Mouse (Mus musculus) spleen, adult 18-20 months (tissue): ENCODE measurements around the gene Tfap2b.

Experiments used
- DNase-seq, 2 experiments: peaks; one replicate each; pipeline ENCODE4 v3.0.0; 2022; ENCODE audit warnings: mixed read lengths in 2 of 2

Tfap2b gene

GRCm38 (mm10) chr1:19208641-19209358 lies at the start of gene Tfap2b:
TSS of gene Tfap2b (plus strand) at chr1:19208914.
- no peak for DNase-seq

- DNase-seq, result no peak
These were observed 29.8 kb upstream of the Tfap2b start for GRCm38 (mm10) chr1:19178742-19179397.

GRCm38 (mm10) chr1:19205649-19206048 lies 3.1 kb upstream of the Tfap2b start:
- no peak for DNase-seq

- DNase-seq, result no peak
These were observed 2.5 kb upstream of the Tfap2b start for GRCm38 (mm10) chr1:19206194-19206593.

GRCm38 (mm10) chr1:19207611-19208010 lies 1.1 kb upstream of the Tfap2b start:
- no peak for DNase-seq

GRCm38 (mm10) chr1:19209359-19209745 lies 638 bp downstream of the Tfap2b start:
- DNase-seq, result no peak

- DNase-seq, result no peak
These were observed 1.1 kb downstream of the Tfap2b start for GRCm38 (mm10) chr1:19209776-19210175.

GRCm38 (mm10) chr1:19210215-19211032 lies 1.7 kb downstream of the Tfap2b start:
- no peak for DNase-seq

GRCm38 (mm10) chr1:19211033-19211405 lies 2.3 kb downstream of the Tfap2b start:
- no peak for DNase-seq

GRCm38 (mm10) chr1:19211546-19212154 lies 2.9 kb downstream of the Tfap2b start:
- no peak for DNase-seq

GRCm38 (mm10) chr1:19212691-19213090 lies 4.0 kb downstream of the Tfap2b start:
- DNase-seq, result no peak

- DNase-seq, result no peak
These were observed 4.5 kb downstream of the Tfap2b start for GRCm38 (mm10) chr1:19213171-19213570.

GRCm38 (mm10) chr1:19213851-19214395 lies 5.2 kb downstream of the Tfap2b start:
- no peak for DNase-seq

- DNase-seq, result no peak
These were observed 8.7 kb downstream of the Tfap2b start for GRCm38 (mm10) chr1:19217391-19217790.

GRCm38 (mm10) chr1:19218221-19218620 lies 9.5 kb downstream of the Tfap2b start:
- no peak for DNase-seq

GRCm38 (mm10) chr1:19219381-19219780 lies 10.7 kb downstream of the Tfap2b start:
- no peak for DNase-seq

GRCm38 (mm10) chr1:19220564-19220963 lies 11.8 kb downstream of the Tfap2b start:
- DNase-seq, result no peak

GRCm38 (mm10) chr1:19221601-19222000 lies 12.9 kb downstream of the Tfap2b start:
- no peak for DNase-seq

- no peak for DNase-seq
These were observed 18.0 kb downstream of the Tfap2b start for GRCm38 (mm10) chr1:19226699-19227098.

GRCm38 (mm10) chr1:19230926-19231573 lies 22.3 kb downstream of the Tfap2b start:
- DNase-seq, result no peak

- DNase-seq, result no peak
These were observed 22.9 kb downstream of the Tfap2b start for GRCm38 (mm10) chr1:19231574-19232080.

GRCm38 (mm10) chr1:19232743-19233142 lies 24.0 kb downstream of the Tfap2b start:
- no peak for DNase-seq
